In genomic region chr1:20478266-20478659, GRCm38 (mm10) we compare ENCODE assay signal across 8 mouse cellular contexts.
DNase-seq lines count a peak whose midpoint lies in the region; ATAC-seq lines count a peak whose summit lies in the region.

No protein-coding gene starts in this region.

- WGBS in kidney, embryonic 16.5 days = 33% methylated on average over 6 of the region's 6 CpGs
- 31% methylated on average over 6 of the region's 6 CpGs for WGBS in forebrain, embryonic 11.5 days
- WGBS in limb, embryonic 11.5 days = 34% methylated on average over 6 of the region's 6 CpGs
- WGBS in neural tube, embryonic 14.5 days = 27% methylated on average over 6 of the region's 6 CpGs

- 0 out of 2 replicates have a peak, but pooled peaks have one; percentile 8 for ATAC-seq in kidney, embryonic 16.5 days (ENCODE audit: low FRiP score, low TSS enrichment)
- ATAC-seq in forebrain, embryonic 11.5 days (replicated peaks; ENCODE audit: low FRiP score) = peak; percentile 53
- no peak for ATAC-seq in limb, embryonic 11.5 days (ENCODE audit: insufficient number of reproducible peaks, low FRiP score, low TSS enrichment, low read depth)
- ATAC-seq in neural tube, embryonic 14.5 days (ENCODE audit: low read depth) = peak; percentile 44
- ATAC-seq in erythroid progenitor cell, adult 5-6 weeks (replicated peaks; ENCODE audit: low FRiP score, poor library complexity, severe bottlenecking) = no peak

- peak overlapping the region; percentile 33 for H3K4me3 ChIP-seq in kidney, embryonic 16.5 days (ENCODE audit: low read length)
- peak overlapping the region; percentile 33 for H3K4me3 ChIP-seq in forebrain, embryonic 11.5 days (ENCODE audit: low read depth, low read length)
- H3K4me3 ChIP-seq in limb, embryonic 11.5 days (ENCODE audit: low read depth, low read length) = peak overlapping the region; percentile 19
- H3K4me3 ChIP-seq in neural tube, embryonic 14.5 days (ENCODE audit: low read depth, low read length) = peak overlapping the region; percentile 31

- H3K27me3 ChIP-seq in kidney, embryonic 16.5 days (ENCODE audit: insufficient read depth, low read length) = no peaks in the 10 kb centered on the region; the same call in 1 of the 2 replicates
- H3K27me3 ChIP-seq in forebrain, embryonic 11.5 days (ENCODE audit: control insufficient read depth, insufficient read depth, low read length) = no peaks in the 10 kb centered on the region
- H3K27me3 ChIP-seq in limb, embryonic 11.5 days (ENCODE audit: control insufficient read depth, insufficient read depth, low read length) = 0 out of 2 replicates have a peak, but pooled peaks cover 3% of the 10 kb centered on the region
- no peaks in the 10 kb centered on the region for H3K27me3 ChIP-seq in neural tube, embryonic 14.5 days (ENCODE audit: control insufficient read depth, insufficient read depth, low read length)

- H3K9me3 ChIP-seq in kidney, embryonic 16.5 days (ENCODE audit: low read length) = no peaks in the 10 kb centered on the region
- no peaks in the 10 kb centered on the region for H3K9me3 ChIP-seq in forebrain, embryonic 11.5 days (ENCODE audit: control insufficient read depth, low read length)
- no peaks in the 10 kb centered on the region for H3K9me3 ChIP-seq in limb, embryonic 11.5 days (ENCODE audit: control insufficient read depth, low read length)
- H3K9me3 ChIP-seq in neural tube, embryonic 14.5 days (ENCODE audit: control insufficient read depth, low read length) = no peaks in the 10 kb centered on the region

- no peaks in the 10 kb centered on the region for H3K36me3 ChIP-seq in kidney, embryonic 16.5 days (ENCODE audit: insufficient read depth, low read length)
- no peaks in the 10 kb centered on the region for H3K36me3 ChIP-seq in forebrain, embryonic 11.5 days (ENCODE audit: control insufficient read depth, insufficient read depth, low read length)
- H3K36me3 ChIP-seq in limb, embryonic 11.5 days (ENCODE audit: control insufficient read depth, insufficient read depth, low read length) = no peaks in the 10 kb centered on the region
- no peaks in the 10 kb centered on the region for H3K36me3 ChIP-seq in neural tube, embryonic 14.5 days (ENCODE audit: control insufficient read depth, insufficient read depth, low read length)

- intact Hi-C loops in gastrocnemius, postnatal 36 days (cut with DNase I) = no loop called here

- no peak overlapping the region for H3K9ac ChIP-seq in kidney, embryonic 16.5 days (replicated peaks; ENCODE audit: low read length)
- peak overlapping the region; percentile 47 for H3K9ac ChIP-seq in forebrain, embryonic 11.5 days (ENCODE audit: low read length)
- H3K9ac ChIP-seq in limb, embryonic 11.5 days (ENCODE audit: low read length) = no peak overlapping the region
- H3K9ac ChIP-seq in neural tube, embryonic 14.5 days (replicated peaks; ENCODE audit: low read depth, low read length) = peak overlapping the region; percentile 54; the same call in 1 of the 2 replicates

- no peak for DNase-seq in kidney, adult 8-10 months
- no peak for DNase-seq in forebrain, embryonic 11.5 days (ENCODE audit: low spot score)
- DNase-seq in limb, embryonic 11.5 days (ENCODE audit: low spot score) = no peak
- DNase-seq in gastrocnemius, postnatal 36 days = no peak
- no peak for DNase-seq in urinary bladder, postnatal 4 days (ENCODE audit: low spot score in 2 of 2)

- peak overlapping the region; percentile 53 for H3K4me2 ChIP-seq in kidney, embryonic 16.5 days (replicated peaks; ENCODE audit: low read depth, low read length)
- peak overlapping the region; percentile 63 for H3K4me2 ChIP-seq in forebrain, embryonic 11.5 days (ENCODE audit: low read depth, low read length, severe bottlenecking)
- peak overlapping the region; percentile 54 for H3K4me2 ChIP-seq in limb, embryonic 11.5 days (ENCODE audit: low read depth, severe bottlenecking)
- H3K4me2 ChIP-seq in neural tube, embryonic 14.5 days (ENCODE audit: low read depth, low read length) = peak overlapping the region; percentile 63

- no peak overlapping the region for H3K27ac ChIP-seq in kidney, embryonic 16.5 days (ENCODE audit: low read length)
- no peak overlapping the region for H3K27ac ChIP-seq in forebrain, embryonic 11.5 days (ENCODE audit: low read depth, low read length)
- no peak overlapping the region for H3K27ac ChIP-seq in limb, embryonic 11.5 days (replicated peaks; ENCODE audit: low read depth, low read length)
- H3K27ac ChIP-seq in neural tube, embryonic 14.5 days (ENCODE audit: low read depth, low read length) = peak overlapping the region; percentile 77

- H3K4me1 ChIP-seq in kidney, embryonic 16.5 days (ENCODE audit: insufficient read depth, low read length) = no peaks in the 10 kb centered on the region
- H3K4me1 ChIP-seq in forebrain, embryonic 11.5 days (replicated peaks; ENCODE audit: control insufficient read depth, insufficient read depth, low read length) = no peaks in the 10 kb centered on the region
- no peaks in the 10 kb centered on the region for H3K4me1 ChIP-seq in limb, embryonic 11.5 days (ENCODE audit: control insufficient read depth, insufficient read depth, low read length)
- H3K4me1 ChIP-seq in neural tube, embryonic 14.5 days (ENCODE audit: control insufficient read depth, insufficient read depth, low read length) = 0 out of 2 replicates have a peak, but pooled peaks cover 4% of the 10 kb centered on the region

Comparison
In these comparisons a context has a peak if more than half of its experiments do, and no peak if none do; other contexts are left out.
1. ATAC-seq: peak in kidney, embryonic 16.5 days (single experiment), forebrain, embryonic 11.5 days (single experiment) and neural tube, embryonic 14.5 days (single experiment); none in limb, embryonic 11.5 days (single experiment) and erythroid progenitor cell, adult 5-6 weeks (single experiment).
2. H3K9ac ChIP-seq: peak in forebrain, embryonic 11.5 days (single experiment) and neural tube, embryonic 14.5 days (single experiment); none in kidney, embryonic 16.5 days (single experiment) and limb, embryonic 11.5 days (single experiment).
3. Peak in every context shown above with its lines, with median percentiles within 50 percentile points of each other: H3K4me2 ChIP-seq and H3K4me3 ChIP-seq.